8 mouse cellular contexts compared by ENCODE assay signal in genomic region chr9:111275156-111275555, GRCm38 (mm10). TPM values are rescaled to one million over a fixed set of nuclear protein-coding genes. Genes with fewer than 3 reads are reported as not detected.
DNase-seq lines count a peak whose midpoint lies in the region; ATAC-seq lines count a peak whose summit lies in the region.

No protein-coding gene starts in this region.

- peak overlapping the region; percentile 7 for H3K9ac ChIP-seq in heart, embryonic 13.5 days
- H3K9ac ChIP-seq in embryonic facial prominence, embryonic 13.5 days: peak overlapping the region; percentile 44; the same call in 1 of the 2 replicates
- H3K9ac ChIP-seq in kidney, embryonic 16.5 days (replicated peaks; ENCODE audit: low read length): 0 out of 2 replicates have a peak overlapping the region, but pooled peaks have one; percentile 26
- no peak overlapping the region; the same call in 1 of the 2 replicates for H3K9ac ChIP-seq in midbrain, embryonic 14.5 days (replicated peaks; ENCODE audit: low read length)

- no peaks in the 10 kb centered on the region for H3K9me3 ChIP-seq in heart, embryonic 13.5 days
- H3K9me3 ChIP-seq in embryonic facial prominence, embryonic 13.5 days: no peaks in the 10 kb centered on the region
- no peaks in the 10 kb centered on the region for H3K9me3 ChIP-seq in kidney, embryonic 16.5 days (ENCODE audit: low read length)
- H3K9me3 ChIP-seq in midbrain, embryonic 14.5 days (ENCODE audit: control insufficient read depth, low read length): no peaks in the 10 kb centered on the region

- no peak overlapping the region for H3K27ac ChIP-seq in heart, embryonic 13.5 days (replicated peaks)
- no peak overlapping the region for H3K27ac ChIP-seq in embryonic facial prominence, embryonic 13.5 days
- H3K27ac ChIP-seq in kidney, embryonic 16.5 days (ENCODE audit: low read length): no peak overlapping the region
- H3K27ac ChIP-seq in midbrain, embryonic 14.5 days (replicated peaks; ENCODE audit: low read depth, low read length): no peak overlapping the region

- ATAC-seq in heart, embryonic 13.5 days (ENCODE audit: extremely low read depth, insufficient number of reproducible peaks, low FRiP score, low TSS enrichment): no peak
- no peak for ATAC-seq in embryonic facial prominence, embryonic 13.5 days (ENCODE audit: insufficient number of reproducible peaks, insufficient read depth, low FRiP score, low TSS enrichment, low read depth)
- ATAC-seq in kidney, embryonic 16.5 days (ENCODE audit: low FRiP score, low TSS enrichment): no peak
- ATAC-seq in midbrain, embryonic 14.5 days (ENCODE audit: low FRiP score, low TSS enrichment): no peak

- H3K4me1 ChIP-seq in heart, embryonic 13.5 days: peaks cover 54% of the 10 kb centered on the region
- H3K4me1 ChIP-seq in embryonic facial prominence, embryonic 13.5 days: peaks cover 40% of the 10 kb centered on the region
- H3K4me1 ChIP-seq in kidney, embryonic 16.5 days (ENCODE audit: insufficient read depth, low read length): peaks cover 35% of the 10 kb centered on the region
- peaks cover 51% of the 10 kb centered on the region for H3K4me1 ChIP-seq in midbrain, embryonic 14.5 days (ENCODE audit: control insufficient read depth, insufficient read depth, low read length)

- H3K4me3 ChIP-seq in heart, embryonic 13.5 days: peak overlapping the region; percentile 82
- peak overlapping the region; percentile 26; the same call in 1 of the 2 replicates for H3K4me3 ChIP-seq in embryonic facial prominence, embryonic 13.5 days
- H3K4me3 ChIP-seq in kidney, embryonic 16.5 days (ENCODE audit: low read length): peak overlapping the region; percentile 27
- H3K4me3 ChIP-seq in midbrain, embryonic 14.5 days (replicated peaks; ENCODE audit: low read depth, low read length): no peak overlapping the region; the same call in 1 of the 2 replicates

- WGBS in heart, embryonic 13.5 days: 19% methylated on average over 1 of the region's 1 CpGs
- WGBS in embryonic facial prominence, embryonic 13.5 days: 39% methylated on average over 1 of the region's 1 CpGs
- WGBS in kidney, embryonic 16.5 days: 19% methylated on average over 1 of the region's 1 CpGs
- 42% methylated on average over 1 of the region's 1 CpGs for WGBS in midbrain, embryonic 14.5 days

- intact Hi-C loops in heart, postnatal 10 days (cut with DNase I): no loop called here

- H3K36me3 ChIP-seq in heart, embryonic 13.5 days: peaks cover 62% of the 10 kb centered on the region
- peaks cover 54% of the 10 kb centered on the region for H3K36me3 ChIP-seq in embryonic facial prominence, embryonic 13.5 days
- H3K36me3 ChIP-seq in kidney, embryonic 16.5 days (ENCODE audit: insufficient read depth, low read length): peaks cover 20% of the 10 kb centered on the region
- peaks cover 47% of the 10 kb centered on the region for H3K36me3 ChIP-seq in midbrain, embryonic 14.5 days (ENCODE audit: control insufficient read depth, insufficient read depth, low read length)

- DNase-seq in heart, postnatal 10 days: no peak
- peak; percentile 13 for DNase-seq in midbrain, embryonic 14.5 days
- no peak for DNase-seq in right cerebral cortex, adult 2 months (ENCODE audit: low spot score in 2 of 2)
- DNase-seq in layer of hippocampus, postnatal 25 days (ENCODE audit: extremely low spot score in 1 of 2, low spot score in 1 of 2): no peak
- DNase-seq in frontal cortex, postnatal 25 days (ENCODE audit: low spot score in 2 of 2): no peak

- peak overlapping the region; percentile 89 for H3K4me2 ChIP-seq in heart, embryonic 13.5 days
- peak overlapping the region; percentile 71 for H3K4me2 ChIP-seq in embryonic facial prominence, embryonic 13.5 days
- peak overlapping the region; percentile 46 for H3K4me2 ChIP-seq in kidney, embryonic 16.5 days (replicated peaks; ENCODE audit: low read depth, low read length)
- H3K4me2 ChIP-seq in midbrain, embryonic 14.5 days (ENCODE audit: low read length): peak overlapping the region; percentile 96

- H3K27me3 ChIP-seq in heart, embryonic 13.5 days (replicated peaks): no peaks in the 10 kb centered on the region
- no peaks in the 10 kb centered on the region for H3K27me3 ChIP-seq in embryonic facial prominence, embryonic 13.5 days
- no peaks in the 10 kb centered on the region for H3K27me3 ChIP-seq in kidney, embryonic 16.5 days (ENCODE audit: insufficient read depth, low read length)
- H3K27me3 ChIP-seq in midbrain, embryonic 14.5 days (ENCODE audit: control insufficient read depth, insufficient read depth, low read length): no peaks in the 10 kb centered on the region

RNA-seq across cellular contexts. Expression of gene Epm2aip1, which starts 3.4 kb away (rescaled TPM):
- polyA plus RNA-seq in heart, embryonic 13.5 days (2015; fragmentation: Nextera tagmentation; extraction: Ambion mirVana): 17.3 and 17.6 TPM in 2 replicates
- 10 to 100 TPM; 31.1 to 34.0 TPM for total RNA-seq in heart, postnatal 10 days (2021)
- polyA plus RNA-seq in embryonic facial prominence, embryonic 13.5 days (2015; fragmentation: Nextera tagmentation; extraction: Ambion mirVana): 32.0 and 37.2 TPM in 2 replicates
- 26.5 and 29.1 TPM in 2 replicates for polyA plus RNA-seq in kidney, embryonic 16.5 days (2015; fragmentation: Nextera tagmentation; extraction: Ambion mirVana)
- polyA plus RNA-seq in midbrain, embryonic 14.5 days (2014; fragmentation: Nextera tagmentation; extraction: Ambion mirVana): 77.0 and 93.4 TPM in 2 replicates
- total RNA-seq in layer of hippocampus, postnatal 25 days (2021): 10 to 100 TPM; 75.0 to 75.5 TPM

RNA-seq across cellular contexts. Expression of gene Mlh1, which starts 3.6 kb away (rescaled TPM):
- 33.3 and 35.2 TPM in 2 replicates for polyA plus RNA-seq in heart, embryonic 13.5 days (2015; fragmentation: Nextera tagmentation; extraction: Ambion mirVana)
- total RNA-seq in heart, postnatal 10 days (2021): 10 to 100 TPM; 15.2 to 17.2 TPM
- 35.3 and 39.1 TPM in 2 replicates for polyA plus RNA-seq in embryonic facial prominence, embryonic 13.5 days (2015; fragmentation: Nextera tagmentation; extraction: Ambion mirVana)
- polyA plus RNA-seq in kidney, embryonic 16.5 days (2015; fragmentation: Nextera tagmentation; extraction: Ambion mirVana): 43.8 and 46.0 TPM in 2 replicates
- 25.0 and 30.4 TPM in 2 replicates for polyA plus RNA-seq in midbrain, embryonic 14.5 days (2014; fragmentation: Nextera tagmentation; extraction: Ambion mirVana)
- total RNA-seq in layer of hippocampus, postnatal 25 days (2021): 10 to 100 TPM; 14.5 to 19.6 TPM

RNA-seq across cellular contexts. Expression of gene Trank1, which starts 36.4 kb away (rescaled TPM):
- polyA plus RNA-seq in heart, embryonic 13.5 days (2015; fragmentation: Nextera tagmentation; extraction: Ambion mirVana): 0.06 and 0.24 TPM in 2 replicates
- total RNA-seq in heart, postnatal 10 days (2021): under 1 TPM; 0.02 TPM
- 0.44 and 0.49 TPM in 2 replicates for polyA plus RNA-seq in embryonic facial prominence, embryonic 13.5 days (2015; fragmentation: Nextera tagmentation; extraction: Ambion mirVana)
- 0.37 and 0.66 TPM in 2 replicates for polyA plus RNA-seq in kidney, embryonic 16.5 days (2015; fragmentation: Nextera tagmentation; extraction: Ambion mirVana)
- polyA plus RNA-seq in midbrain, embryonic 14.5 days (2014; fragmentation: Nextera tagmentation; extraction: Ambion mirVana): 14.2 and 18.1 TPM in 2 replicates
- total RNA-seq in layer of hippocampus, postnatal 25 days (2021): 100 to 1,000 TPM; 159 to 197 TPM

Comparison
In these comparisons a context has a peak if more than half of its experiments do, and no peak if none do; other contexts are left out.
1. H3K4me2 ChIP-seq: peak in every context shown above with its lines; median percentile 96 in midbrain, embryonic 14.5 days; 89 in heart, embryonic 13.5 days; 71 in embryonic facial prominence, embryonic 13.5 days; 46 in kidney, embryonic 16.5 days.